Mouse (Mus musculus) NIH3T3 (cell line): ENCODE results near the gene Ntn1.
A peak's percentile ranks its signal among the peaks of the same experiment; 100 is the strongest.

Experiments used
- DNase-seq: peaks from one replicate; pipeline ENCODE4 v3.0.0-alpha.2; 2012; ENCODE audit warnings: low read depth

Ntn1 gene

DNA sequence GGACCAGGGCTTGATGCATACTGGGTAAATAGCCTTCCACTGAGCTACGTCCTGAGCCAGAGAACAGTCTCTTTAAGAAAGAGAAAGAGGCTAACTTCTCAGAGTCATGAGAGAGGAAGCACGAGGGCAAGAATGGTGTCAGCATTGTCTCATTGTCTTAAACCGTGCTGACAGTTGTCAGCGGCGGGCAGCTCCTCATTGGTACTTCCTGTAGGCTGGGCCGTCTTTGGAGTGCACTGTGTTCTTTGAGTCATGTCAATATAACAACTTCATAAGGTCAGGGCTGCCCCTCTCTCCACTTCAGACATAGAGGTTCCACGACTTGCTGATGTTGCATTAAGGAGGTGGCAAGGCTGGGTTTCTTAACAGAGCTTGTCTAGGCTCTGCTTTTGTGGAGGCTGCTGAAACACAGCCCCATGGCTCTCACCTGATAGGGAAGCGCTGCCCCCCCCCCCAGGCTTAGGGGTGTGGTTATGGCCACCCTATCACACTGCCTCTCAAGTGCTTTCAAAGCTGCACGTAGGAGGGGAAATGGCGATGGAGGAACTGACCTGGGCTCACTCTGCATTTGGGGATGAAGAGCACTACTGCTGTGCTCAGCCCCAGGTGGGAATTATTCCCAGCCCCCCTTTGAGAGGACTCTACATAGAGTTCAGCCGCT lies 6.8 kb upstream of the Ntn1 start:
- no peak for DNase-seq

DNA sequence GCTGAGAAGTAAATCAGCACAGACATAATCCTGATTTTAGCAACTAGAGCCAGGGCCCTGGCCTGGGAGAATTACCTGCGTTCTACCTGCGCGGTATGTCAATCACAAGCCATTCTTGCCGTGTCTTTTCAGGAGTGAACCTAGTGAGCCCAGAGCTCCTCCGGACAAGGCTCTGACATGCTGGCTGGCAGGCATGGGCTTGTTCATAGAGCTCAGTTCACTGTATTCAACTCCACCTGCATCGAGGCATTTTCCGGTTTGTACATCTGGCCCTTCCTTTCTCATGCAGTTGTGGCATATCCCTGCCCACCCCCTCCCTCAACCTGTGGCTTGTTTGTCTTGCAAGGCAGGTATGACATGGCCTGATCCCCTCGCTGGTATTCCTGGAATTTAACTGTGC lies 5.0 kb upstream of the Ntn1 start:
- DNase-seq: no peak

DNA sequence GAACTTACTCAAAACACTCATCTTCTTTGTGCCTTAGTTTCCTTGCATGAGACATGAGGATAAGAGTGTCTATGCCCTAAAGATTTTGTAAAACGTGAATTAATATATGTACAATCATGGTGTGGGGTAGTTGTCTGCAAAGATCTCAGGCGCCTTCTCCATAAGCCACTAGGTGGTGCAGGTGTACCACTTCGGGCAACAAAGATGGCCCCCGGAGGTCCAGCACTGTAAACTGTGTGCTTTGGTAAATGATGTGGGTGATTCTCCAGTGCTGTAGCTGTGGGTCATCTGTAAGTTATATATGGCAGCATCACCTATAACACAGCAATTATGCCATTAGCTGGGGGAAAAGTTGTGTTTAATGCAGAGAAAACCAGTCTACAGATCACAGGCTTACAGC lies 3.6 kb upstream of the Ntn1 start:
- DNase-seq: peak; percentile 48

GRCm38 (mm10) chr11:68401428-68401827 lies 805 bp upstream of the Ntn1 start:
- no peak for DNase-seq

DNA sequence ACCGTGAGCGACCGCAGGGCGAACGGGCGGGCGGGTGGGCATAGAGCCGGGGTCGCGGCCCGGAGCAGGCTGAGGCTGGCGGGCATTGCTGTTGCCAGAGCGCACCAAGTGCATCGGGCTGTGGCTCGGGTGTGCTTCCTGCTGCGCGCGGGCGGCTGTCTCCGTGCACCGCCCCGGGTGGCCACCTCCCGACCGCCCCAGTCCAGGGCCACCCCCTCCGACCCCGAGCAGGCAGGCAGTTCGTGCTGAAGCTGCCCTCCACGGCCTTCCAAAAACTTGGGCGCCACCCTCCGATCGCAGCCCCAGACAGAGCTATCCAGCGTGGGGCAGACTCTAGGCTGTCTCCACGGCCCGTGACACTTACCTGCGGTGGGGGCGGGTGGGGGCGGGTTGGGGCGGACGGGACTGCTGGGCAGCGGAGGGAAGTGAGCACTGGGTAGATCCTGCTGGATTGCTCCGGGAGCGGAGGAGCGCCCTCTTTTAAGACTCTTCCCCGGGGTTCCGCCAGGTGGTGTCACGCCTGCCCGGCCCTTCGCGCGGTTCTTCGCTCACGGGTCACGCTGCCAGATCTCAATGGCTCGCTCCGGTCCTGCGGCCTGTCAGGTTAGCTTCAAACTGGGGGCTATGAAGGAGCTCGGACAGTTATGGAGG lies 477 bp downstream of the Ntn1 start:
- no peak for DNase-seq

DNA sequence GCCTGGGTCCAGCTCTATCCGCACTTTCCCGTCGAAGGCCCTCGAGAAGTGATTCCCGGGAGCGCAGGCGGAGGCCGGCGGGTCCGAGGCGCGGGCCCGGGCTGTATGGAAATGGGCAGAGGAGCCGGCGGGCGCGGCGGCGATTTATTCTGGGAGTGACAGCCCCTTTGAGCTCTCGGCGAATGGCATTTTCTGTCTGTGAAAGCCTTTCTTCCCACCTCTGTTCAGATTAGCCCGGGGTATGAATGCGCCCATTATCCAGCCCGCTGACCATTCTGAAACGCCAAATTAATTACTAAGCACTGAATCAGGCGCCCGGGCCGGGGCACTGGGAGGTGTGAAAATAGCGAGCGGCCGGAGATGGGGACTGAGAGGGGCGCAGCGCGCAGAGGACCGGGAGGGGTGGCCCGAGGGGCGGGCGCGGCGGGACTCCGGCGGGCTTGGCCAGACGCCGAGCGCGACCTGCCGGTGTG lies 1.0 kb downstream of the Ntn1 start:
- DNase-seq: no peak

GRCm38 (mm10) chr11:68398891-68399547 lies 1.6 kb downstream of the Ntn1 start:
- DNase-seq: no peak

- DNase-seq: no peak
Measured at GRCm38 (mm10) chr11:68395546-68395945, 5.1 kb downstream of the Ntn1 start.

DNA sequence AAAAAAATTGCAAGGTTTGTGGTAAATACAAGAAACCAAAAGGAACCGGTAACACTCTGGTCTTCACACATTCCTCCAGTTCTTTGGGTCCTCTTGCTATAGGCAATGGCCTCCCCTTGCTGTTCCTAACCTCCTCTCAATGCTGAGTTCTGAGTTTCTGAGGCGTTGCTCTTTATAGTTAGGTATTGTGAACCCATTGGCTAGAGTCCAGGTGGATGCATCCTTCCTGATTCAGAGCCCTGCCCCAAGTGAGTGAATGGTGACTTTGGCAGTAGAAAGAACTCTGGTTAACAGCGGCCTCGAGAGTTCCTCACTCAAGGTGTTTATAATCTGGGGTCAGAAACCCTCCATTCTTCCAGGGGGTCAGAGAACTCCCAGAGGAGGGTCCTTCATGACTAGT lies 5.9 kb downstream of the Ntn1 start:
- no peak for DNase-seq

DNA sequence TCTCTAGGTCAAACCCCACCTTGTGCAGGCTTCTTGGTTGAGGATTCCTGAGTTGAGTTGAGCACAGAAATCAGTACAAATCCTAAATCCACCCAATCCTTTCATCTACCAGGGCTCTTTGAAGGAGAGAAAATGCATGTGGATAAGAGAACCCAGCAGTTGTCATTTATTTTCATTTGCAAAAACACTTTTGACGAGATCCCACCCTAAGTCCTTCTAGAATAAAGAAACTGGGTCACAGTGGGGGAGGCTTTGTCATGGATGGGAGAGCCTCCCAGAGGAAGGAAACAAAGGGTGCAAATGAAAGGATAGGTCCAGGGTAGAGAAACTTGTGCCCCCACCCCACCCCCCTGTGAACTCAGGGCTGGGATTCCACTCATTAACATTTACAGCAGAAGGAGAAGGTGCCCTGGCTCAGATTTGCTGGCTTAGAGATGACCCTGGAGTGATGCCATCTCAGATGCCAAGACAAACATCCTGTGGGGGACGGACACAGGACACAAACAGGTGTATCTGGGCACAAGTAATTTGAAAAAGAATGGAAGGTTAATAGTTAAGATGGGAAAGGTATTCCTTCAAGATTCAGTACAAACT lies 6.6 kb downstream of the Ntn1 start:
- DNase-seq: no peak

GRCm38 (mm10) chr11:68390381-68391287 lies 10.0 kb downstream of the Ntn1 start:
- DNase-seq: no peak

- no peak for DNase-seq
Measured at GRCm38 (mm10) chr11:68389621-68390020, 11.0 kb downstream of the Ntn1 start.

DNA sequence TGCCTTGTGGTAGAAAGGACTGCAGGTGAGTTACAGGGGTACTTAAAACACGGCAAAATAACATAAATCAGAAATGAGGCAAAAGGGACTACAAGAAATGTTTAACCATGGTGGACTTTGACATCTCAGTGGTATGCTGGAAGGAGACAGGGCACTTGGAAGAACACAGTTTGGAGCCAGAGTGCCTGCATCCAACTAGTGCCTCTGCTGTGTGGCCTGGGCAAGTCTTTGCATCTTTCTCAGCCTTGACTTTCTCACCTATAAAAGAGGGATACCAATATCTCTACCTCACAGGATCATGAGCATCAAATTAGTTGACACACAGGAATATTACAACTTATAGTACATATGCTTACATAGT lies 12.0 kb downstream of the Ntn1 start:
- no peak for DNase-seq

GRCm38 (mm10) chr11:68387971-68388654 lies 12.5 kb downstream of the Ntn1 start:
- DNase-seq: no peak

GRCm38 (mm10) chr11:68387441-68387760 lies 13.2 kb downstream of the Ntn1 start:
- no peak for DNase-seq

GRCm38 (mm10) chr11:68386589-68387440 lies 13.8 kb downstream of the Ntn1 start:
- DNase-seq: peak; percentile 73

GRCm38 (mm10) chr11:68385921-68386588 lies 14.6 kb downstream of the Ntn1 start:
- DNase-seq: no peak

DNA sequence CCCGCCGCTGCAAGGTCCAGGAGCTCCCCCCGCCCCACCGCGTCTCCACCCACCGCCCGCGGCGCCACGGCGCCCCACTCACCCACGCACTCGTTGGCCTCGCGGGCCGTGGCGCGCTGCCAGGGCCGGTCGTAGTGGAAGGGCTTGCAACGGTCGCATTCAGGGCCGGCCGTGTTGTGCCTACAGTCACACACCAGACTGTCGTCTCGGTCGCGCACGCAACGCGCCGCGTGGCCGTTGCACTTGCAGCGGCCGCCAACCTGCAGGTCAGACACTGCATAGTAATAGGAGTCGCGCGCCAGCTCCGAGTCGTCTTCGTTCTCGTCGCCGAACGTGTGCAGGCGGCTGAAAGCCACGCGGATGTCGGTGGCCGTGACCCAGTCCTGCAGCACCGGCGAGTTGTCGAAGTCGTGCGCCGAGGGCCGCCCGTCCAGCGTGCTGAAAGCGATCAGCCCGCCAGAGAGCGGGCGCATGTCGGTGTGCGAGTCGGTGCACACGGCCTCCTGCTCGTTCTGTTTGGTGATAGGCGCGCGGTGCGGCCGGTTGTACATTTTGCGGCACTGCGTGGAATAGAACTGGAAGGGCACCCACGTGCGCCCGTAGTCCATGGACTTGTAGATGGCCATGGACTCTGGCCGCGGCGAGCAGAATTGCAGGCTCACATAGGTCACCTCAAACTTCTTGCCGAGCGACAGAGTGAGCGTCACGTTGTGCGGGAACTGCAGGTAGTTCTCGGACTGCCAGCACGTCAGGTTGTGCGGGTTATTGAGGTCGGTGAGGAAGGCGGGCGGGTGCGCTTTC lies 15.4 kb downstream of the Ntn1 start:
- peak; percentile 50 for DNase-seq

- no peak for DNase-seq
Measured at GRCm38 (mm10) chr11:68384592-68385020, 16.0 kb downstream of the Ntn1 start.
